Mouse (Mus musculus) lung, embryonic 14.5 days (tissue): ENCODE measurements around the gene Cd300lg. TPM values are rescaled to one million over a fixed set of nuclear protein-coding genes. Genes with fewer than 3 reads are reported as not detected.

Experiments used
- ATAC-seq: fragments of 200-750 bp; cut with Nextera tagmentation; 2 replicates; pipeline ENCODE4 v1.8.0; 2017; ENCODE audit warnings: mild to moderate bottlenecking, moderate TSS enrichment, moderate library complexity; ENCODE audit not compliant: insufficient read depth
- DNase-seq: peaks from one replicate; pipeline ENCODE4 v3.0.0-alpha.2; 2015
- H3K27ac ChIP-seq: fragments of 300-500 bp; sonication (generic); 2 replicates; pipeline ENCODE4 v1.5.1; 2014; ENCODE audit warnings: low read depth, mild to moderate bottlenecking, moderate library complexity
- H3K27me3 ChIP-seq: fragments of 300-500 bp; sonication (generic); 2 replicates; pipeline ENCODE4 v1.6.1; 2014; ENCODE audit warnings: low read length, control low read depth; ENCODE audit not compliant: insufficient read depth
- H3K36me3 ChIP-seq: fragments of 300-500 bp; sonication (generic); 2 replicates; pipeline ENCODE4 v1.6.1; 2014; ENCODE audit warnings: control low read depth; ENCODE audit not compliant: insufficient read depth
- H3K4me1 ChIP-seq: fragments of 300-500 bp; sonication (generic); 2 replicates; pipeline ENCODE4 v1.6.1; 2014; ENCODE audit warnings: antibody characterized with exemption, control low read depth; ENCODE audit not compliant: insufficient read depth
- H3K4me2 ChIP-seq: fragments of 300-500 bp; sonication (generic); 2 replicates; pipeline ENCODE4 v1.6.1; 2014; ENCODE audit warnings: mild to moderate bottlenecking
- H3K4me3 ChIP-seq: fragments of 300-500 bp; sonication (generic); 2 replicates; pipeline ENCODE4 v1.5.1; 2014; ENCODE audit warnings: low read depth, low read length
- H3K9ac ChIP-seq: fragments of 300-500 bp; sonication (generic); 2 replicates; pipeline ENCODE4 v1.6.1; 2014
- H3K9me3 ChIP-seq: fragments of 300-500 bp; sonication (generic); 2 replicates; pipeline ENCODE4 v1.6.1; 2016; ENCODE audit warnings: low read depth, low read length, control low read depth
- CTCF ChIP-seq: IDR thresholded peaks from 2 replicates; pipeline ENCODE4 v1.5.1; 2016; ENCODE audit warnings: antibody characterized with exemption, low read depth
- WGBS: fragments of 180-500 bp; shearing (Covaris S2); extraction: QIAGEN DNeasy Blood & Tissue Kit; methylation state at CpG from one replicate; pipeline ENCODE4 v1.1.7; 2014; 5-methylcytosine and 5-hydroxymethylcytosine counted together
- polyA plus RNA-seq: library from polyadenylated mRNA; unstranded; fragments of >200 nt; fragmentation: Nextera tagmentation; extraction: Ambion mirVana; gene quantifications from 2 replicates; pipeline ENCODE4 v1.2.1, GENCODE M21; 2014

The Cd300lg gene
- polyA plus RNA-seq, 1 experiment from 2014 or later: 0.17 TPM

DNA sequence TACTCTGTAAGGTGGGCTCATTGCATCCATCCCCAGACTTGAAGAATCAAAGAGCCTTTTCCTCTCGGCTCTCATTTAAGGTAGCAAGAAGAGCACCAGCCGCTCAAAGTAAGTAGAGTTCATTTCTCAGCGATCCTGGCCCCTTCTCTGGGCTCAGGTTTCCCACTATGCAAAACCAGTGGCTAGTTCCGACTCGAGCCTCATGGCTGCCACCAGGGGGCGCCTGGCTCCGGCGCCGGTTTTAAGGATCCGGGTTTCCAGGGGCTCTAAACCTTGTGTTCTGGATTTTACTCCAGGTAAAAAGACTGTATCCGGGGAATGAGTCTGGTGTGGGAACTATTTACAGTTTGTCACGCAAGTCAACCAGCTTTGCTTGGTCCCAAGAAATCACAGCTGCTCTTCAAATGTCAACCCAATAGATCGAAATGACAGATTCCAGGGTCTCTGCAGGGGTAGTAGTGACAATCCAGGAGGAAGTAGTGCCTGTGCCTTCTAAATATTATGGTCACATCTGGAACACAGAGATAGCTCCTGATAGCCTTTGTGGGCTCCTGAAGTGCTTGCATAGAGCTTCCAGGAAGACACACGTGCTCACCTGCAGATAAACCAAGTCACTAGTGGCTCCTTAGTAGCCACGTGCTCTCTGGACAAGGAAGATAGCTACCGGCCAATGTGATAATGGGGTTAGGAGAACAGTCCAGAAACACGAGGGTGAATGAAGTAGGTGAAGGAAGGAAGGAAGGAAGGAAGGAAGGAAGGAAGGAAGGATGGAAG, 61.4 kb downstream of the Cd300lg start:
- 16% methylated on average over 17 of the region's 17 CpGs for WGBS
- Histone ChIP-seq H3K9me3 (no peaks in the 10 kb centered on the region), H3K4me1 (no peaks in the 10 kb centered on the region; the same call in 1 of the 2 replicates), H3K36me3 (no peaks in the 10 kb centered on the region), H3K4me3 (no peak overlapping the region), H3K4me2 (0 out of 2 replicates have a peak overlapping the region, but pooled peaks have one; percentile 15), H3K27me3 (peaks cover 43% of the 10 kb centered on the region), H3K27ac (no peak overlapping the region), H3K9ac (peak overlapping the region; percentile 8; the same call in 1 of the 2 replicates)
- peak; percentile 85 for TF ChIP-seq CTCF
- DNase-seq (peak; percentile 90), ATAC-seq (0 out of 2 replicates have a peak, but pooled peaks have one; percentile 38)

Other genes starting within 250 kb of the Cd300lg start
- 7.9 and 9.3 TPM in 2 replicates for gene Meox1, start 147.1 kb upstream of the Cd300lg start, polyA plus RNA-seq
- not detected in 2 replicates for gene Sost, start 74.5 kb upstream of the Cd300lg start, polyA plus RNA-seq
- not detected in 2 replicates for gene Cfap97d1, start 57.2 kb upstream of the Cd300lg start, polyA plus RNA-seq
- 15.7 and 16.9 TPM in 2 replicates for gene Dusp3, start 54.5 kb upstream of the Cd300lg start, polyA plus RNA-seq
- gene Mpp3, start 13.0 kb upstream of the Cd300lg start, polyA plus RNA-seq: 4.0 and 4.9 TPM in 2 replicates
- 4.9 and 6.3 TPM in 2 replicates for gene Mpp2, start 47.0 kb downstream of the Cd300lg start, polyA plus RNA-seq
- not detected in 2 replicates for gene Ppy, start 59.8 kb downstream of the Cd300lg start, polyA plus RNA-seq
- not detected in 2 replicates for gene Pyy, start 66.3 kb downstream of the Cd300lg start, polyA plus RNA-seq
- not detected in 2 replicates for gene Nags, start 104.0 kb downstream of the Cd300lg start, polyA plus RNA-seq
- 26.3 and 26.8 TPM in 2 replicates for gene Tmem101, start 114.9 kb downstream of the Cd300lg start, polyA plus RNA-seq
- gene Lsm12, start 143.8 kb downstream of the Cd300lg start, polyA plus RNA-seq: 93.2 and 109 TPM in 2 replicates
- gene G6pc3, start 148.1 kb downstream of the Cd300lg start, polyA plus RNA-seq: 31.0 and 34.5 TPM in 2 replicates
- gene Hdac5, start 188.7 kb downstream of the Cd300lg start, polyA plus RNA-seq: 41.1 and 42.7 TPM in 2 replicates
- 21.4 and 22.2 TPM in 2 replicates for gene BC030867, start 207.4 kb downstream of the Cd300lg start, polyA plus RNA-seq
- gene Asb16, start 227.2 kb downstream of the Cd300lg start, polyA plus RNA-seq: 0.08 TPM in 1 of 2 replicates, not detected in the other
- 48.8 and 49.9 TPM in 2 replicates for gene Tmub2, start 243.4 kb downstream of the Cd300lg start, polyA plus RNA-seq